Mouse (Mus musculus): Measurements from ENCODE around the gene Eno3. TPM values are rescaled to one million over a fixed set of nuclear protein-coding genes. Genes with fewer than 3 reads are reported as not detected.
A peak's percentile ranks its signal among the peaks of the same experiment; 100 is the strongest.

Gene Eno3
- total RNA-seq, 4 experiments from 2014 or later: 10.0 to 14.5 (median 11.2) TPM

GRCm38 (mm10) chr11:70679894-70680293 is 22.9 kb downstream of the Eno3 start:
- DNase-seq (ENCODE audit: low spot score in 2 of 2): no peak

- DNase-seq (ENCODE audit: low spot score in 2 of 2): no peak
Observed at GRCm38 (mm10) chr11:70681170-70681569, 24.2 kb downstream of the Eno3 start.

- peak in 1 of 2 experiments; percentile 42 for DNase-seq (ENCODE audit: low spot score in 2 of 2)
Observed at GRCm38 (mm10) chr11:70681897-70682581, 25.0 kb downstream of the Eno3 start.

GRCm38 (mm10) chr11:70683640-70684039 is 26.6 kb downstream of the Eno3 start:
- DNase-seq (ENCODE audit: low spot score in 2 of 2): no peak

- DNase-seq (ENCODE audit: low spot score in 2 of 2): peak; percentile 65 to 71
Observed at GRCm38 (mm10) chr11:70686901-70687566, 30.0 kb downstream of the Eno3 start.

GRCm38 (mm10) chr11:70687601-70688199 is 30.7 kb downstream of the Eno3 start, which contains the start of gene Camta2:
Camta2 (minus strand) TSS chr11:70688105.
- peak; percentile 69 to 83 for DNase-seq (ENCODE audit: low spot score in 2 of 2)

GRCm38 (mm10) chr11:70688372-70688771 is 31.4 kb downstream of the Eno3 start:
- no peak for DNase-seq (ENCODE audit: low spot score in 2 of 2)

- no peak for DNase-seq (ENCODE audit: low spot score in 2 of 2)
Observed at GRCm38 (mm10) chr11:70689578-70689977, 32.6 kb downstream of the Eno3 start.

- DNase-seq (ENCODE audit: low spot score in 2 of 2): no peak
Observed at GRCm38 (mm10) chr11:70693504-70693903, 36.5 kb downstream of the Eno3 start.

- DNase-seq (ENCODE audit: low spot score in 2 of 2): no peak
Observed at GRCm38 (mm10) chr11:70697376-70697775, 40.4 kb downstream of the Eno3 start.

GRCm38 (mm10) chr11:70699051-70699450 is 42.0 kb downstream of the Eno3 start:
- DNase-seq (ENCODE audit: low spot score in 2 of 2): no peak

- DNase-seq (ENCODE audit: low spot score in 2 of 2): peak; percentile 90 to 94
Observed at GRCm38 (mm10) chr11:70699722-70700556, 42.9 kb downstream of the Eno3 start, which contains the start of the genes Inca1 and Kif1c. Inca1 (minus strand) TSS chr11:70700155. Kif1c (plus strand) TSS chr11:70700548.

GRCm38 (mm10) chr11:70700613-70701012 is 43.6 kb downstream of the Eno3 start:
- peak; percentile 55 to 64 for DNase-seq (ENCODE audit: low spot score in 2 of 2)

GRCm38 (mm10) chr11:70701221-70701955 is 44.4 kb downstream of the Eno3 start:
- no peak for DNase-seq (ENCODE audit: low spot score in 2 of 2)

GRCm38 (mm10) chr11:70701984-70702733 is 45.2 kb downstream of the Eno3 start:
- DNase-seq (ENCODE audit: low spot score in 2 of 2): no peak

GRCm38 (mm10) chr11:70702781-70703180 is 45.8 kb downstream of the Eno3 start:
- no peak for DNase-seq (ENCODE audit: low spot score in 2 of 2)

- no peak for DNase-seq (ENCODE audit: low spot score in 2 of 2)
Observed at GRCm38 (mm10) chr11:70706127-70706526, 49.1 kb downstream of the Eno3 start.

GRCm38 (mm10) chr11:70711026-70711425 is 54.0 kb downstream of the Eno3 start:
- DNase-seq (ENCODE audit: low spot score in 2 of 2): peak in 1 of 2 experiments; percentile 67
